Mouse (Mus musculus) hindbrain, embryonic 15.5 days (tissue): ENCODE results near the gene Gabrd. TPM values are rescaled to one million over a fixed set of nuclear protein-coding genes. Genes with fewer than 3 reads are reported as not detected.

Experiments used
- ATAC-seq: fragments of 200-750 bp; cut with Nextera tagmentation; 2 replicates; pipeline ENCODE4 v1.8.0; 2017; ENCODE audit warnings: low read depth, moderate number of reproducible peaks, moderate TSS enrichment; ENCODE audit not compliant: low FRiP score
- H3K27ac ChIP-seq: fragments of 300-500 bp; sonication (generic); replicated peaks from 2 replicates; pipeline ENCODE4 v1.5.1; 2015; ENCODE audit warnings: mild to moderate bottlenecking, inconsistent platforms
- H3K27me3 ChIP-seq: fragments of 300-500 bp; sonication (generic); 2 replicates; pipeline ENCODE4 v1.6.1; 2015; ENCODE audit warnings: control low read depth, inconsistent platforms
- H3K36me3 ChIP-seq: fragments of 300-500 bp; sonication (generic); 2 replicates; pipeline ENCODE4 v1.6.1; 2015; ENCODE audit warnings: control low read depth, inconsistent platforms
- H3K4me1 ChIP-seq: fragments of 300-500 bp; sonication (generic); replicated peaks from 2 replicates; pipeline ENCODE4 v1.6.1; 2015; ENCODE audit warnings: control low read depth, inconsistent platforms
- H3K4me2 ChIP-seq: fragments of 300-500 bp; sonication (generic); 2 replicates; pipeline ENCODE4 v1.6.1; 2015; ENCODE audit warnings: moderate library complexity, mild to moderate bottlenecking, inconsistent platforms
- H3K4me3 ChIP-seq: fragments of 300-500 bp; sonication (generic); 2 replicates; pipeline ENCODE4 v1.5.1; 2015; ENCODE audit warnings: mild to moderate bottlenecking, inconsistent platforms
- H3K9ac ChIP-seq: fragments of 300-500 bp; sonication (generic); 2 replicates; pipeline ENCODE4 v1.6.1; 2015; ENCODE audit warnings: inconsistent platforms
- H3K9me3 ChIP-seq: fragments of 300-500 bp; sonication (generic); 2 replicates; pipeline ENCODE4 v1.6.1; 2016; ENCODE audit warnings: control low read depth, inconsistent platforms
- WGBS: fragments of 180-500 bp; shearing (Covaris S2); methylation state at CpG from one replicate; pipeline ENCODE4 v1.1.7; 2015; 5-methylcytosine and 5-hydroxymethylcytosine counted together
- polyA plus RNA-seq: library from polyadenylated mRNA; unstranded; fragments of >200 nt; fragmentation: Nextera tagmentation; extraction: Ambion mirVana; gene quantifications from 2 replicates; pipeline ENCODE4 v1.2.1, GENCODE M21; 2015

Gabrd gene
- polyA plus RNA-seq, 1 experiment from 2014 or later, result 0.25 TPM

DNA sequence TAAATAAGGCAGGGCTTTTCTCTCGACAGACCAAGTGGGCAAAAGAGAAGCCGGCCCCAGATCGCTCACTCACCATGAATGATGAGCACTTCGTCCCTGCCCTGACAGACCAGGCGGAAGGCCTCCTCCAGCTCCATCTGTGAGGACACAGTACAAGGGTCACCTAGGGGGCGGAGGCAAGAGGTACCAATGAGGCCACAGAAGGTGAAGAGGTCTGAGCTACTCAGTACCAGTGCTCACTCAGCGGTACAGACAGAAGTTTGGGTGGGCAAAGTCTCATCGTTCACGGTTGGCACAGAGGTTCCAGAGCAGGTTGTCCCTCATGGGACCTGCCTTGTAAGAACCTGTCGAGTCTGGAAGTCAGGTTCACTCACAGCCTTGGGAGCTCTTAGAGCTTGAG is 41.6 kb downstream of the Gabrd start:
- H3K4me2 ChIP-seq, result no peak overlapping the region
- H3K27me3 ChIP-seq, result peaks cover 30% of the 10 kb centered on the region
- H3K9ac ChIP-seq, result no peak overlapping the region
- H3K4me3 ChIP-seq, result no peak overlapping the region
- no peak for ATAC-seq
- 91% methylated on average over 10 of the region's 10 CpGs for WGBS
- no peak overlapping the region for H3K27ac ChIP-seq
- H3K9me3 ChIP-seq, result no peaks in the 10 kb centered on the region
- no peaks in the 10 kb centered on the region for H3K36me3 ChIP-seq
- H3K4me1 ChIP-seq, result peaks cover 6% of the 10 kb centered on the region

GRCm38 (mm10) chr4:155354546-155354945 is 43.4 kb downstream of the Gabrd start:
- Histone ChIP-seq H3K27me3 (peaks cover 13% of the 10 kb centered on the region), H3K27ac (no peak overlapping the region), H3K4me3 (no peak overlapping the region), H3K9ac (no peak overlapping the region), H3K36me3 (no peaks in the 10 kb centered on the region), H3K4me2 (no peak overlapping the region), H3K4me1 (no peaks in the 10 kb centered on the region), H3K9me3 (no peaks in the 10 kb centered on the region)
- 84% methylated on average over 7 of the region's 7 CpGs for WGBS
- ATAC-seq, result no peak

DNA sequence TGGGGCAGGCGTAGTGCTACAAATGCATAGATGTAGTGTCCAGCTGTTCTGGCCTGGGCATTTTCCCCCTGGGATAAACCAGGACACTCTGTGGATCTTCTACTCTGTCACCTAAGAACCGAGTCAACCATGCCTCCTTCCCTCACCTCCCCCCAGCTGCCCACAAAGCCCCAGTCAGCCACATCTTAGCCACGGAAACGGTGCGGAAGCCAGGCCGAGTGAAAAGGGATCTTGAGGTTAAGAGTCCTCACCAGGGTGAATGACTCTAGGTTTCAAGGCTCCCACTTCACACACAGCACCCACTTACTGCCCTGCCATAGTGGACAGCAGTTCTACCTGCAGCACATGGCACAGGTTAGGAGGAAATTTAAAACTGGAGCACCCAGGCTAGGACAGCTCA is 43.9 kb downstream of the Gabrd start:
- no peak overlapping the region for H3K9ac ChIP-seq
- H3K4me2 ChIP-seq, result no peak overlapping the region
- no peaks in the 10 kb centered on the region for H3K36me3 ChIP-seq
- 82% methylated on average over 6 of the region's 6 CpGs for WGBS
- no peak overlapping the region for H3K27ac ChIP-seq
- no peak overlapping the region for H3K4me3 ChIP-seq
- H3K9me3 ChIP-seq, result no peaks in the 10 kb centered on the region
- no peak for ATAC-seq
- no peaks in the 10 kb centered on the region for H3K4me1 ChIP-seq
- H3K27me3 ChIP-seq, result peaks cover 8% of the 10 kb centered on the region

GRCm38 (mm10) chr4:155352581-155352980 is 45.3 kb downstream of the Gabrd start:
- H3K27ac ChIP-seq, result no peak overlapping the region
- ATAC-seq, result no peak
- H3K9me3 ChIP-seq, result no peaks in the 10 kb centered on the region

DNA sequence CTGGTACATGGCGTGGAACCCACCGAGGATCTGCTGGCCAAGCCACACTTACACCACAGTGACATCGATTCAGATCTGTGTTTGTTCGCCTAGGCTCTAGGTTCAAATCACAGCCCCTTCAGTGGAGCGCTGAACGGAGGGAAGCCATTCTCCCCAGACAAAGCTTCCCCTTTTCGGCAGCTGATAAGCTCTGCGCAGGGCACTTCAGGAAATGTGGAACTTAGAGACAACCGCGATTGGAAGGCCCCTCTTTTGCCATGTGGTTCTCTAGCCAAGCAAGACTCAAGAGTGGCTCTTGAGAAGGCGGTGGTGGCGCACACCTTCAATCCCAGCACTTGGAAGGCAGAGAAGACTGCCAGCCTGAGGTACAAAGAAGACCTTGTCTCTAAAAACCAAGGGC is 51.6 kb downstream of the Gabrd start:
- H3K27ac ChIP-seq, result peak overlapping the region; percentile 87
- no peaks in the 10 kb centered on the region for H3K27me3 ChIP-seq
- peak overlapping the region; percentile 77 for H3K4me2 ChIP-seq
- peaks cover 32% of the 10 kb centered on the region for H3K4me1 ChIP-seq
- 91% methylated on average over 12 of the region's 12 CpGs for WGBS
- H3K9me3 ChIP-seq, result no peaks in the 10 kb centered on the region
- H3K36me3 ChIP-seq, result no peaks in the 10 kb centered on the region
- H3K4me3 ChIP-seq, result 0 out of 2 replicates have a peak overlapping the region, but pooled peaks have one; percentile 69
- H3K9ac ChIP-seq, result no peak overlapping the region
- ATAC-seq, result no peak

More at GRCm38 (mm10) chr4:155352581-155352980, 45.3 kb downstream of the Gabrd start:
- H3K36me3 ChIP-seq, result no peaks in the 10 kb centered on the region
- no peaks in the 10 kb centered on the region for H3K27me3 ChIP-seq
- H3K4me3 ChIP-seq, result no peak overlapping the region
- no peak overlapping the region for H3K4me2 ChIP-seq
- H3K4me1 ChIP-seq, result no peaks in the 10 kb centered on the region
- 94% methylated on average over 3 of the region's 3 CpGs for WGBS
- H3K9ac ChIP-seq, result no peak overlapping the region

GRCm38 (mm10) chr4:155345608-155345953 is 52.3 kb downstream of the Gabrd start:
- WGBS, result 1% methylated on average over 16 of the region's 16 CpGs

DNA sequence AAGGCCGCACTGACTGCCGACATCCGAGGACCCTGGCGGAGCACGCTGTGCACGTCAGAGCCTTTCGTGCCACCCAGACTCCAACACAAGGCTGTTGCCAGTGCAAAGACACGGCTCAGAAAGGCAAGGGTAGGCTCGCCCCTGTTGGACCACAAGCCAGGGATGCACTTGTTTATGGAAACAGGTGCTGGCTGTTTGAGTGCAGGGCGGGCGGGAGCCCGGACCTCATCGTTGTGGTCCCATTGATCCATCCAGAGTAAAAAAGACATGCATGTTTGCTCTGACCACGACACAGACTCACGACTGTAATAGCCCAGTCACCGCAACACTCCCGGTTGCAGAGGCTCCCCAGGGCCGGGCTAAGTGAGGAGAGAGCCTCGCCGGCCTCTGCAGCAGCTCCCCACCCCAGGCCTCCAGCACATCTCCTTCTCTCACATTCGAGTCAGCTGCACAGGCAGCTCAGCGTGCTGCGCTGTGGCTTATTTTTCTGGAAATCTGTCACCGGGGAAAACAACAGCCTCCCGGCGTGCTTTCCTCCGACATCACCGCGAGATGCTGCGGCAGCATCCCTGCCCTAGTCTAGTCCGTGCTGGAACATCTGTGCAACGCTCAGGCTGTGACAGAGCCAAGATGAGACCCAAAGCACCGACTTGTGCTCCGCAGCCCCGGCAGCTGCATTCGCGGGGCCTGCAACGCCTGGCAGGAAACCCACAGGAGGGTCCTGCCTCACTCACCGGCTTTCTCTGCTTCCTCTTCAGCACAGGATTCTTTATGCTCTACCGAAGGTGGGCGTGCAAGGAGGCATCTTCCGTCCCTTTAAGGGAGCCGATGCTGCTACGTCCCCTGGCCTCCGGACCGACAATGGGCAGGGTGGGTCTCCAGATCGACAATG is 53.0 kb downstream of the Gabrd start:
- H3K4me2 ChIP-seq, result peak overlapping the region; percentile 77
- H3K36me3 ChIP-seq, result no peaks in the 10 kb centered on the region
- peak overlapping the region; percentile 87 for H3K27ac ChIP-seq
- H3K4me3 ChIP-seq, result peak overlapping the region; percentile 69
- peak; percentile 79 for ATAC-seq
- H3K27me3 ChIP-seq, result no peaks in the 10 kb centered on the region
- no peaks in the 10 kb centered on the region for H3K9me3 ChIP-seq
- WGBS, result 4% methylated on average over 47 of the region's 47 CpGs
- peak overlapping the region; percentile 67 for H3K9ac ChIP-seq
- H3K4me1 ChIP-seq, result peaks cover 32% of the 10 kb centered on the region

More at GRCm38 (mm10) chr4:155345608-155345953, 52.3 kb downstream of the Gabrd start:
- no peaks in the 10 kb centered on the region for H3K27me3 ChIP-seq
- peak overlapping the region; percentile 77 for H3K4me2 ChIP-seq
- ATAC-seq, result peak; percentile 92
- H3K9me3 ChIP-seq, result no peaks in the 10 kb centered on the region
- H3K27ac ChIP-seq, result peak overlapping the region; percentile 87
- peaks cover 32% of the 10 kb centered on the region for H3K4me1 ChIP-seq
- no peaks in the 10 kb centered on the region for H3K36me3 ChIP-seq
- peak overlapping the region; percentile 67 for H3K9ac ChIP-seq
- H3K4me3 ChIP-seq, result peak overlapping the region; percentile 69

- Histone ChIP-seq H3K36me3 (no peaks in the 10 kb centered on the region), H3K9me3 (no peaks in the 10 kb centered on the region), H3K4me3 (peak overlapping the region; percentile 69), H3K4me2 (peak overlapping the region; percentile 77), H3K4me1 (peaks cover 32% of the 10 kb centered on the region), H3K27ac (peak overlapping the region; percentile 87), H3K9ac (peak overlapping the region; percentile 67), H3K27me3 (no peaks in the 10 kb centered on the region)
- ATAC-seq, result no peak
- 29% methylated on average over 3 of the region's 3 CpGs for WGBS
These were observed 53.7 kb downstream of the Gabrd start for GRCm38 (mm10) chr4:155344299-155344600.

DNA sequence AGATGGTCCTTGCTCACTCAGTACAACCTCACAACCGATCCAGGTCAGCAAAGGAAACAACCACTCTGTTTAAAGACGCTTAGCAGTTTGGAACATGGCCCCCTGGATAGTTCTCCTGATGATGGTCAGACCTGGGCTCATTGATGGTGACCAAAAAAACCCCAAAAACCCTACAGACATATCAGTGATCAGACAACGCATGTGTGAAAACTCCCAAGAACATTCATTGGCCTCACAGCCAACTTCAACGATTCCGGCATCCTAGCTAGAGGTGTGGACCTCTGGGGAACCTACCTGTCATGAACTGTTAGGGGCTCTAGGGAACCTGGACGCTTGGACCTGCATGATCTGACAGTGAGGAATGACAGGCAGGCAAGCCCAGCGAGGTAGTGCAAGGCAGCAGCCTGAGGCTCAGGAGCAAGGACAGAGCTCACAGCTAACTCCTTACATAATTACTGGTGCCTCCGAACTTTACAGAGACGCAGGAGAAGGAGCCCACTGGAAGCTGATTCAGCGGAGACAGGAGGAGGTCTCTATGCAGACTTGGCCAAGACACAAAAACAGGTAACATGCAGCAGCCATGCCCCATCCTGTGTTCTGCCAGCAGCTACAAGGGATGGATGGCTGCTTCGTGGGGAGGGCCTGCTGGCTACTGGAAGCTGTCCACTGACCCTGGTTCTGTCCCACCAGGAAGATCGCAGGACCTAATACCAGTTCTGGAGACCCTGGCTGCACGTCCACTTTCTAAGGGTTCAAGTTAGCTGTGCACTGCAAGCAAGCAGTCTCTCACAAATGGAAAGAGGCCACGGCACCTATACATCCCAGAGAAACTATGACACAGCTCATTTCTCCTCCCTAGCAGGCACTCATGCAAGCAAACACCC is 54.3 kb downstream of the Gabrd start:
- peak overlapping the region; percentile 69 for H3K4me3 ChIP-seq
- peak overlapping the region; percentile 67 for H3K9ac ChIP-seq
- H3K4me1 ChIP-seq, result peaks cover 32% of the 10 kb centered on the region
- WGBS, result 63% methylated on average over 14 of the region's 14 CpGs
- H3K4me2 ChIP-seq, result peak overlapping the region; percentile 77
- H3K36me3 ChIP-seq, result no peaks in the 10 kb centered on the region
- ATAC-seq, result no peak
- H3K27me3 ChIP-seq, result no peaks in the 10 kb centered on the region
- no peaks in the 10 kb centered on the region for H3K9me3 ChIP-seq
- H3K27ac ChIP-seq, result peak overlapping the region; percentile 87

- H3K9ac ChIP-seq, result no peak overlapping the region
These were observed 61.4 kb downstream of the Gabrd start for GRCm38 (mm10) chr4:155336284-155337050.

More at GRCm38 (mm10) chr4:155336284-155337050, 61.4 kb downstream of the Gabrd start:
- Histone ChIP-seq H3K36me3 (no peaks in the 10 kb centered on the region), H3K4me1 (peaks cover 2% of the 10 kb centered on the region; the same call in 1 of the 2 replicates), H3K9me3 (no peaks in the 10 kb centered on the region), H3K27me3 (no peaks in the 10 kb centered on the region), H3K27ac (no peak overlapping the region), H3K4me3 (no peak overlapping the region), H3K4me2 (no peak overlapping the region)
- no peak for ATAC-seq
- WGBS, result 89% methylated on average over 12 of the region's 12 CpGs
